Mouse (Mus musculus): ENCODE results near the gene C1ql2. TPM values are rescaled to one million over a fixed set of nuclear protein-coding genes. Genes with fewer than 3 reads are reported as not detected.

The C1ql2 gene
- polyA plus RNA-seq, 2 experiments from 2014 or later = not detected

DNA sequence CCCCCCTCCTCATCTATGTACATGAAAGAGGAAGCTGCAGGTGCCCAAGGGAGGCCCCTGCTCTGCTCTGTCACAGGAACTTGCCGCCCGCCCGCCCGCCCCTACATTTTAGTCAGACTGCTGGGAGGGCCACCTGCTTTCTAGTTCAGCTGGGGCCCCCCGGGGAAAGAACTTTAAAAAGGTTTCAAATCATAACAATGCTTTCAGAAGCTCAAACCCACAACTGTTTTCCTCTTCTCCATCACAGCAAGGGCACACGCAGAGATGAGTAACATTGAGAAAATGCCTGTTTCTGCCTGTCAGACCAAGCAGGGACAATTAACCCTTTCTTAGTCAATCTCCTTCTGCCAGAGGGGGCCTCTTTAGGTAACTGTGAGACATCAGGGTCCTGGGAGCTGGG is 49.4 kb downstream of the C1ql2 start:
- ATAC-seq = no peak

DNA sequence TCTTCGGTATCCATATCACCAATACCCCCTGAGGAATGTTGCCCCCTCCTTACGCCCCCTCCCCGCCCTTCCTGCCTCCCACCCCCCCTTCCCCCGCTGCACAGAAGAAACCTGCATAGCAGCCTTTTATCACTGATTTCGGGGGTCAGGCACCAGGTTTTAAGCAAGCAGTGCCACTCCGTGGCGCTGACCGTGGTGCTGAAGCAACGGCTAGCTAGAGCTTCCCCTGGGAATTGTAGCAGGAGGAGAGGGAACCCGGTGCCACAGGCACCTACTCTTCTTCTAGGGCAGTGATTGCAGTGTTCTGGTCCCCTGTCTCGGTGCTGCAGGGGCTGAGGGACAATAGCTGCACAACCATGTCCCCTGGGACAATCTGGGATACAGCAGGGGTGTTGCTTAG is 50.0 kb downstream of the C1ql2 start:
- no peak for ATAC-seq

Other genes starting within 250 kb of the C1ql2 start
- gene Dbi, start 219.5 kb upstream of the C1ql2 start, polyA plus RNA-seq (2017; shearing (Covaris generic)) = 100 to 1,000 TPM; 123 to 132 TPM
- 10 to 100 TPM; 21.6 to 30.4 TPM for gene 3110009E18Rik, start 219.4 kb upstream of the C1ql2 start, polyA plus RNA-seq (2017; shearing (Covaris generic))
- not detected for gene Steap3, start 67.9 kb upstream of the C1ql2 start, polyA plus RNA-seq (2017; shearing (Covaris generic))
- gene Marco, start 164.4 kb downstream of the C1ql2 start, polyA plus RNA-seq (2017; shearing (Covaris generic)) = under 1 TPM in 1 of 2 experiments, not detected in 1; 0.85 TPM